Mouse (Mus musculus) ES-E14 (cell line): Measurements from ENCODE around the gene Ptprk.

Experiments
- CHD2 ChIP-seq: IDR thresholded peaks from 2 replicates; pipeline ENCODE4 v1.6.1; 2014; ENCODE audit warnings: mild to moderate bottlenecking, low read depth, low read length, inconsistent platforms
- MAFK ChIP-seq: IDR thresholded peaks from 2 replicates; pipeline ENCODE4 v1.6.1; 2014; ENCODE audit warnings: mild to moderate bottlenecking, low read depth, low read length, inconsistent platforms; ENCODE audit not compliant: insufficient read depth

DNA sequence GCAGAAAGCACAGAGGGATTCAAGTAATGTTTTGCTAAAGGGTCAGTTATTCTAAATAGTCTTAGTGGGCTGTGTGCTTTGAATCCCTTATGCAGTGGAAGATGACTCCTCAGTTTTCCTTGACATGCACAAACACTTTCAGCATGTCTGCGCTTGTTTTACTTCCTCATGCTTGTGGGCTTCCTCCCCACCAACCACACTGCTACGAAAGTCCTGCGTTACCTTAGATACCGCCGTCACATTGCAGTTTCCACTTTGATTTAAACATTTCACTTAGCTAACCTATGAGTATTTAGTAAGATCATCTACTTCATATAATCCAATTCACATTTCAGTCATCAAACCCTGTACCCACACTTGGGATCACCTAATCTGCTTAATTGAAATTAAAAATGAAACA, 441.5 kb downstream of the Ptprk start:
- TF ChIP-seq CHD2: no peak
- no peak for TF ChIP-seq MAFK
